Mouse (Mus musculus): ENCODE results near the gene Rbms1.

- no peak for TF ChIP-seq TAL1 (IDR thresholded peaks at IDR 0.05; ENCODE audit: low read length)
- no peak for TF ChIP-seq GATA1 (IDR thresholded peaks at IDR 0.05; ENCODE audit: low read length)
These were observed 248.5 kb downstream of the Rbms1 start for GRCm38 (mm10) chr2:60714475-60714874.

Data from erythroblast, embryonic 14.5 days (primary cell).